Mouse (Mus musculus) T-helper 2 cell (primary cell): ENCODE data around the gene Cdca5.

Experiments used
- in situ Hi-C: fragments of 300-600 bp; cut with MboI, MseI; formaldehyde crosslinking; loops from one replicate; pipeline ENCODE4 v1.15.1; 2025; ENCODE audit warnings: high pct_unique_total_duplicates

The Cdca5 gene

DNA sequence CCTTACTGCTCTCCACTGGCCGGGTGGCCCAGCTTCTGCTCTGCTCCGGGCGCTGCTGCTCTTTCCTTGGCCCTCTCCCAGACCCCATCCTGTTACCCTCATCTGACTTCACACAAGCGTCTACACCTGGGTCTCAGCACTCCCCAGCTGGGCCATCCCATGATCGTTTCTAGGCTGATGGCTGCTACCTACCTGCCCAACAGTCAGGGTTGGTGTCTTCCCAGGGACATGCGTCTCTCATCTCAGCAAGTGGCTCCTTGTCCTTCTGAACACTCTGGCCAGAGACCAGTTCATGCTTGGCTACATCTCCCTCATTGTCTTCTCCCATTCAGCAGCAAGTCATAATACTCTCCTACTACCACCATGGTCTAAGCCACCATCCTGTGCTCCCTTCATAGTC is 54.9 kb downstream of the Cdca5 start:
- in situ Hi-C loops = no loop called here

GRCm38 (mm10) chr19:6140374-6140677 is 55.5 kb downstream of the Cdca5 start:
- in situ Hi-C loops = no loop called here

DNA sequence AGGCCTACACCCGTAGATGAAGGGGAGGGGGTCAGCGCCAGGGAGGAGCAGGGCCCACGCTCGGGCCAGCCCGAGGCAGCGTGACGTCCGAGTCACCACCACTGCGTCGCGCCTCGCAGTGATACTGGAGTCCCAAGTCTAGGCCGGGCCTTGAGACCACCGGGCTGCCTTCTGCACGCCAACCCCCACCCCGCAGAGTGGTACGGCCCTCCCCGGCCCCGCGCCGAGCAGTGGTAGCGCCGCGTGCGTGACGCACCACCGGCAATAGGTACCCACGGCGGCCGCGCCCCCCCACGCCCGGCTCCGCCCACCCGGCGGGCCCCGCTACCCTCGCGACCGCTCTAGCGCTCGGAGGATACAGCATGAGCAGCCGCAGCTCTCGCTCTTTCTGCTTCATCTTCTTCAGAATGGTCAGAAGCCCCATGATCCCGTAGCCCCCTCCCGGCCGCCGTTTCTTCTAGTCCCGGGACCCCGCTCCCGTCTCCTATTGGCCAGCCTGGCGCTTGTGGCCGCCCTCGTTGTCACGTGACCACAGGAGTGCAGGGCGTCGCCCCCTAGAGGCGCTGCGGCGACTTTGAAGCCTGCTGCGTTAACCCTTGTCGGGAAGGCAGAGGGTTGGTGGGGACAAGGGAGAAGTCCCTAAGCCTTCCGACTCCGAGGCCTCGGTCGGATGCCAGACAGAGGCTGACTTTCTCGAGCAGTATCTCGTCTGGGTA is 56.1 kb downstream of the Cdca5 start, which contains the start of gene Batf2:
Gene Batf2, plus strand, starts transcription at position 306 of the 716 bp plus-strand sequence.
- in situ Hi-C loops = no loop called here

DNA sequence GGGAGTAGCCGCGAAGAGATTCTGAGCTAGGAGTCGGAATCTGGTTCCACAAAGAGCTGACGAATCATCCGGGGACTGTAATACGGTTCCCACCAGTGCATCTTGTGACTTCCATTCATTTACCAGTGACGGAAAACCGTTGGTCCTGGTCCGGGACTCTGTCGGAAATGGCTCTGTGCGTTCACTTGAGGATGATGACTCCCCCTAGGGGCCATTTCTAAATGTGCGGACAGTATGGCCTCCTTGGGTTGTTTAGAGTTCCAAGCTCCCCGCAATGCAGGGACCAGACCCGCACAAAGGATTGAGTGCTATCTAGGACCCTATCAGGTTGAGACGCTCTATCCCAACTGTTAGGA is 56.6 kb downstream of the Cdca5 start, which contains the start of gene Arl2:
Gene Arl2, minus strand, starts transcription at position 155 of the 356 bp plus-strand sequence.
- in situ Hi-C loops = no loop called here
